Mouse (Mus musculus): ENCODE measurements around the gene Itpa. TPM values are rescaled to one million over a fixed set of nuclear protein-coding genes. Genes with fewer than 3 reads are reported as not detected.
"Not testable (repeated sequence)": the region's sequence is repeated elsewhere in the genome, so short reads cannot be mapped to it uniquely, and the experiment has no call there.

Itpa gene
- total RNA-seq (2017), result 69.0 and 86.0 TPM in 2 replicates

DNA sequence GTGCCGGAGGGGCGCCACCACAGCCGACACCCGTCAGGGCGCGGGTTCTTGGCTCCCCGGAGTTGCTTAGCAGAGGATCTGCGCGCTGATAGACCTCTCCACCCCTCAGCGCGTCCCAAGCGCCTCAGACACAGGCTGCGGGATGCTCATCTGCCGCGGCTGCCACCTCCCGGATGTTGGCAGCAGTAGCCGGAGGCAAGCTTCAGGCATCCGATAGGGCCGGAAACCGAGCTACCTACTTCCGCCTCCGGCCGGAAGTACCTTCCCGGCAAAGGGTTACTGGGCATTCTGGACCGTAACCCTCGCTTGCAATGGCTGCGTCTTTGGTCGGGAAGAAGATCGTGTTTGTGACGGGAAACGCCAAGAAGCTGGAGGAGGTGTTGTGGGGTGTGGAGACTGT is at the start of gene Itpa:
Itpa (plus strand) TSS at position 52 of the 400 bp plus-strand sequence.
- ATAC-seq (replicated peaks; ENCODE audit: low read depth, poor library complexity, severe bottlenecking), result peak; percentile 76

DNA sequence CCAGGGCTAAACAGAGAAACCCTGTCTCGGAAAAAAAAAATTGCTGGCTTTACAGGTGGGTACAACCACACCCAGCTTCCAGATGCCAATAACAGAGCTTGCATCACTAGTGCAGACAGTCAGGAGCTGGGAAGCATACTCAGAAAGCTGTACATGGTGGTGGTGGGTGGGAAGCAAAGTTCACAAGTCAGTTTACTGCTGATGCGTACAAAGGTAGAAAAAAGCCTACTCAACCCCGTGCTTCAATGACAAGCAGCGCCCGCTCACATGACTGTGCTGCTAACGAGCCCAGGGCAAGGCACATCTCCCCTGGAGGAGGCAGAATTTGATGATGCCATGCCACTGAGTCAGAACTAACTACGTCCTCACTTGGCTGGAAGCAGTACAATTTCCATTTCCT is 48.4 kb upstream of the Itpa start:
- no peak for ATAC-seq (replicated peaks; ENCODE audit: low read depth, poor library complexity, severe bottlenecking)

- no peak for ATAC-seq (replicated peaks; ENCODE audit: low read depth, poor library complexity, severe bottlenecking)
Observed at GRCm38 (mm10) chr2:130628424-130628823, 39.0 kb upstream of the Itpa start.

DNA sequence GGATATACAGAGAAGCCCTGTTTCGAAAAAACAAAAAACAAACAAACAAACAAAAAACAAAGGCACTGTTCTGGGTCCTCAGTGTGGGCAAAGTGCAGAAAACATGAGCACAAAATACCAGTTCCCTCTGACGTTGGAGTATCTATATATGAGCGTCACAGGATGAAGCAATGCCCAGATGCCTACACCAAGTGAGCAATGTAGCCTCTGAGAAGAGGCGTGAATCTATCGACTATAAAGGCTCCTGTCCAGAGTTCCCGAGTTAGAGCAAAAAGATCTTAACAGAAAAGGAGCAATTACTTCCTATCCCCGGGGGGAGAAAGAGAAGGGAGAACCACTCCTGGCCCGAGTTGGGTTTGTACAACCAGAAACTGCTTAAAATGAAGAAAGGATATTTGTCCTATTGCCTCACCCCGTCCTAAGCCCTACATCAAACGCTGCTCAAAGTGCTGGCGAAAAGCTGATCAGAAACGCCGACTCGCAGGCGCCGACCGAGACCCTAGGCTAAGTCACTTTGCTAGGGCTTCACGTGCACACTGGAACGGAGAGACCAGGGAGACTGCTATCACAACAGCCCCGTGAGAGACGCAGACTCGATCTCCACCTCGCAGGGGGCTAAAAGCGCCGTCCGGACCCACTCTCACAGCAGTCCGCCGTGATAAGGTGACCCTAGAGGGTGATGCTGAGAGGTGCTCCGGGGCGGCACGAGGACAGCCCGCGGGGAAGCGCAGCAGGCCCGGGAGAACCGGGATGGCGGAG is 38.2 kb upstream of the Itpa start:
- ATAC-seq (replicated peaks; ENCODE audit: low read depth, poor library complexity, severe bottlenecking), result peak; percentile 42

GRCm38 (mm10) chr2:130629839-130630203 is 37.6 kb upstream of the Itpa start, which contains the start of the genes Fastkd5 and Ubox5:
Fastkd5 (minus strand) TSS chr2:130630027.
Ubox5 (minus strand) TSS chr2:130630038.
- ATAC-seq (replicated peaks; ENCODE audit: low read depth, poor library complexity, severe bottlenecking), result peak; percentile 86

- ATAC-seq (replicated peaks; ENCODE audit: low read depth, poor library complexity, severe bottlenecking), result no peak
Observed at GRCm38 (mm10) chr2:130632416-130632815, 35.0 kb upstream of the Itpa start.

DNA sequence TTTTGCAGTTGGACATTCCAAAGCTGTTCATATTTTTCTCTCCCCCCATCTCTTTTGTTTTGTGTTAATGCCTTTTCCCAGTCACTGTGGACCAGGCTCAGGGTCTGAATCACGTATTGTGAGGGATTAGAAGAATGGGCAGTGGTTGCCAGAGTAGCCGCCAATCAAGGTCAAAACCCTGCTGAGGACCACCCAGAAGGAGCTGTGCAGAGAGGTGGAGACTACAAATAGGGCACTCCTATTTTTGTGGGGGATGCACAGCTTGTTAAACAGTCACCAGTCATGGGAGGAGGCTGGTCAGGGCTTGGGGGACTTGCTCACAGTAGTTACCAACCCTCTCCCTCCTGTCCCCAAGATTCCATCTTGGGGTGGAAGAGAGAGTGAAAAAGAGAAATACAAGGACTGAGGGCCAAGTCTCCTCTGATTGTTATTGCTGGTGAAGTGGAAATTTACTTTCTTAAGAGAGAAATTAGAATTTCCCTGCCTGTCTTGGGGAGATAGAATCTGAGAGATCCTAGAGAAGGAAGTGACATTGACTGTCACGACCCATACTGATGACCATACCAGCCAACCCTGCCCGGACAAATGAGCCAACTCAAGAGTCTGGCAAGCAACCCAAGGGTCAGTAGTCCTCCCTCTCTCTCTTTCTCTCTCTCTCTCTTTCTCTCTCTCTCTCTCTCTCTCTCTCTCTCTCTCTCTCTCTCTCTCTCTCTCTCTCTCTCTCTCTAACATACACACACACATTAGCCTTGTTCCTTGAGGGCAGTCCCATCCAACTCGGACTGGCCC is 34.3 kb upstream of the Itpa start:
- ATAC-seq (replicated peaks; ENCODE audit: low read depth, poor library complexity, severe bottlenecking), result no peak

DNA sequence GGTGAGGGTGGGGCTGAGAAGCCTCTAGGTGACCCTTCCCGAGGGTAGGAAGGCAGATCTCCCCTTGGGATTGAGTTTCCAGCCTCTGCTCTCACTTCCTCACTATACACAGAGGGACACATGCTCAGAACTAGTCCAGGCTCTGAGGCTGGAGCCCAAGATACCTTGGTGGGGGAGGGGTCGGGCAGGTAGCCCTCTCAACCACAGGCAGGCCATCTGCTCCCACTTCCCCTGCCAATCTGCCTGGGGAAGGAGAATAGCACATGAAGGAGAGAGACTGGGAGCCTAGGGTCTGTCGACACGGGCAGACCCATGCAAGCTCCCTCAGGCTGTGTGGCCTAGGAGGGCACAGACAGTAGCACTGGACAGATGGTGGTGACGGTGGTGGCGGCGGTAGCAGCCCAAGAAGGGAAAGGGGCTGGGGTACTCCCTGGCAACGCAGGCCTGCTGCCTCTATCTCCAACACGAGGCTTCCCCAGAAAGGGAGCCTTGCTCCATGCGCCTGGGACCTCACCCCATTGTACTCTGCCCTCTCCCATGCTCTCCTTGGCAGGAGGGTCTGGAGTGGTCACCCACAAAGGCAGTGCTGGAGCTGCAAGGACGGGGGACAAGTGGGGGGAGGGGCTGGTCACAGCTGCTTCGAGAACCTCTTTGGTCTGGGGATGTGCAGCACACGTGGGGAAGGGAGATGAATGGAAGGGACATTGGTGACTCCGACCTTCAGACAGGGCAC is 33.2 kb upstream of the Itpa start:
- ATAC-seq (replicated peaks; ENCODE audit: low read depth, poor library complexity, severe bottlenecking), result no peak

DNA sequence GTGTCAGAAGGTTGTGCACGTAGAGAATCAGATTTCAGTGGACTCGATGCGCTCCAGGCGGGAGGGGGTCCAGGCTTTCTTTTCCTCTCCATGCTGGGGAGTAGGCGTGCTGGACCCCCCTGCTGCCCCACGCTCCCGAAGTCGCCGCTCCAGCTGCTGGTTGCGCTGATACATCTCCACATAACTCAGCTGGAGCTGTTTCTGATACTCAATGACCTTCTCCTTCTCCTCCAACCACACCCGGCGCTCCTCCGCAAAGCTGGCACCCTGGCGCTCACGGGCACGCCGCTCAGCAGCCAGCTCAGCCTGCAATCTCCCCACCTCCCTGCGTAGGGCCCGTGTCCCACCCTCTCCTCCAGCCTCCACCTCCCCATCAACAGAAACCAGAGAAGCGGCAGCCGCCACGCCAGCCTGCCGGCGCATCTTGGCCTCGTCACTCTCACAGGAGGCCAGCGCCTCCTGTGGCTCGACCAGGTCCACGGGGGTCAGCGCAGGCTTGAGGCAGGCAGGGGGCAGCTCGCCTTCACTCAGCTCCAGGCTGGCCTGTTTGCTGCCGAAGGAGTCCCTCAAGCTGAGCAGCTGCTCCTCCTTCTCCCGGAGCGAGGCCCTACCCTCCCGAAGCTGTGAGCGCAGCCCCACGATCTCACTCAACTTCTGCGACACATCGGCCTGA is 32.5 kb upstream of the Itpa start:
- ATAC-seq (replicated peaks; ENCODE audit: low read depth, poor library complexity, severe bottlenecking), result peak; percentile 23

DNA sequence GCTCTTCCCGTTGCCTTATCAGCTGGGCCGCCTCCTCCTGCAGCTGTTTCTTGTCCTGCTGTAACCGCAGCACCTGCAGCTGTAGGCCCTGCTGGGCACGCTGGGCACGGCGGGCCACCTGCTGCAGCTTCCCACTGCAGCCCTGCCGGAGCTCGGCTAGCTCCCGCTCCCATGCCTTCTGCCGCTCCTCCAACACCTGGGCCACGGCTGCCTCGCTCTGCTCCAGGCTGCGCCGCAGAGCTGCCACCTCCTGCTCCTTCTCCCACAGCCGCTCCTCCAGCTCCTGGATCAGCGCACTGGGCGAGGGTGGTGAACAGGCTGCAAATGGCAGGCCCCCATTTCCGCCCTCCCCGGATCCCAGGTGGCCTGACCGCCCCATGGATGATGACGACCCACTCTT is 31.6 kb upstream of the Itpa start:
- ATAC-seq (replicated peaks; ENCODE audit: low read depth, poor library complexity, severe bottlenecking), result peak; percentile 70

DNA sequence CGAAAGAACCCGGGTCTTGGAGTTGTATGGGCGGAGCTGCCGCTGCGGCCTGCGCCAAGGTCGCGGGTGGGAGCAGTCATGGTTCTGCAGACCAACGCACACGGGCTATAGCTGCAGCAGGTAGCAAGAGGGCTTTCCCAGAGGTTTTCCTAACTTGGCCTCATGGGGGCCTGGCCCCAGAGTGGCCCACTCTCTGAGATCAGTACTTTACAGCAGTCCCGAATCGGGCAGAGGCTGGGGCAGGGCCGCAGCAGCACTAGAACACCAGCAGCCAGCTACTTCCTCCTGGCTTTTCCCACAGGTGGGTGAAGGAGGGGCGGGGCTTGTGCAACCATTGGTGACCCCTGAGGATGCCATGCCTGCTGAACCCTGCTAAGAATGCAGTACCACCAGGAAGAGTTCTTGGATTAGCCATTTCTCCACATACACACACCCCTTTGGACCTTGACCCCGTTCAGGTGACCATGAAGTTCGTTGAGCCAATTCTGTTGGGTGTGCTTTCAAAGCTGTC is 29.3 kb upstream of the Itpa start:
- no peak for ATAC-seq (replicated peaks; ENCODE audit: low read depth, poor library complexity, severe bottlenecking)

GRCm38 (mm10) chr2:130639276-130639675 is 28.1 kb upstream of the Itpa start:
- no peak for ATAC-seq (replicated peaks; ENCODE audit: low read depth, poor library complexity, severe bottlenecking)

DNA sequence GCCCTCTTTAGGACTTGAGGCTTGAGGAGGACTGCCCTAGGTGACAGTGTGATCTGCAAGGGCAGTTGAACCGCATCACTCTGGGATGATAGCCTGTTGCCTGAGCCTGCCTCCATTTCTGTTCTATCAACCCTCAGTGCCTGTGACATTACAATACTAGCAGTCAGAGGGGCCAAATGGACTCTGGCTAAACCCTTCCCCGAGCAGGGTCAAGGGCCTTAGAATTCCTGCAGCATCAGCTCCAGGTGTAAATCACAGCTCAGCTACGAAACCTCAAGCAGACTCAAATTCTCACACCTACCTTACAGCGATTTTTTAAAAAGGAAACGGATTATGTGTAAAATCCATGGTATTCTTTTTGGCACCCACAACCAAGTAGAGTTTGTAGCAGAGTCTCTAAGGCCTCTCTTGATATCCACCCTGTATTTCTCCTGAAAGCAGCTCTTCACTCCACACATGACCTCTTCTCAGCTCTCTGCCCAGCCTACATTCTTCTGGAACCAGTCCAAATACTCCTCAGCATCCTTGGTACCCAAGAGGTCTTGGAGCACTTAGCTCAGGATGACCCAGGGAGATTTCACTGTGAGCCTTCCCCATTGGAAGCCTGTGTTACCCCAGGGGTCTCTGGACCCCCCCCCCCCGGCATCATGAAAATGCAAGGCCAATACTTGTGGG is 25.9 kb upstream of the Itpa start:
- no peak for ATAC-seq (replicated peaks; ENCODE audit: low read depth, poor library complexity, severe bottlenecking)

- no peak for ATAC-seq (replicated peaks; ENCODE audit: low read depth, poor library complexity, severe bottlenecking)
Observed at GRCm38 (mm10) chr2:130642197-130642660, 25.2 kb upstream of the Itpa start.

DNA sequence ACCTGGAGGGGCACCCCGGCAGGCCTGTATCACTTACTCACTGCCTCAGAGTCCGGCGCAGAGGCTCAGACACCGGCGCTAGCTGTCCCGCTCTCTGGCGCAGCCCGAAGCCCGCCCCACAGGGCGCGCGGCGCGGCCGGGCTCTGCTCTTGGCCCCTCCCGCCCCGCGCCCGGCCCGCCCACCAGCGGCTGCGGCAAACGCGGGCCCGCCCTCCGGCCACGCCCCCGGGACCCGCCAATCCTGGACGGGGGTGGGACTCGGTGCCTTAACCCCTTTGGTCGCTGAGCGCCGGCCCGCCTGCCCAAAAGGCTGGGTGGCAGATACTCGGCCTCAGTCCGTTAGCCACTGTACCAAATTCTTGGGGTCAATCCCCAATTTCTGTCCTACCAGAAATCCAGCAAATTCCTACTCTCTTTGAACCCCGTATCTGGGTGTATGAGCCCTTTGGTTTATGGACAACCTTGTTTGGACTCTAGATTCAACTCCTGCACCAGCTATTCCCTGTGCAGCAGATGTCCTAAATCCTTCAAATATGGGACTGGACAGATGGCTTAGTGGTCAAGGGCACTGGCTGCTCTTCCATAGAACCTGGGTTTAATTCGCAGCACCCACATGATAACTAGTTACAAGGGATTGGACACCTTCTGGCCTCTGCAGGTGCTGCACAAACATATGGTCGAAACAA is 24.6 kb upstream of the Itpa start, which contains the start of gene Lzts3:
Lzts3 (minus strand) TSS at position 120 of the 686 bp plus-strand sequence.
- ATAC-seq (replicated peaks; ENCODE audit: low read depth, poor library complexity, severe bottlenecking), result peak; percentile 86

DNA sequence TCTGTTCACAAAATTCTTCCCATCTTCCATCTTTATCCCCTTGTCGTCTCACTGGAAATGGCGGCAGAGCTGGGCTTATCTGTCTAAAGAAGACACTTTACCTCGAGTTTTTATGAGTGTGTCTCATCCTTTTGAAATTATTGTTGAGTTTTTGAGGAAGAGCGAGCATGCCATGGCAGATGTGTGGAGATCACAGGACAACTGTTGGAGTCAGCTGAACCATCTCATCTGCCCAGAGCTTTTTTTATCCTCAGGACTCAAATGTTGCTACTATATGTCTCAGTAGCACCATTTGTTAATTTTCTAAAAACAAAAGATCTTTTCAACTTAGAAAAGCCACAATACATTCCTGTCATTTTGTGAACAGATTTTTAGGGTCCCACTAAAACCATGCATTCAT is 22.2 kb upstream of the Itpa start:
- no peak for ATAC-seq (replicated peaks; ENCODE audit: low read depth, poor library complexity, severe bottlenecking)

DNA sequence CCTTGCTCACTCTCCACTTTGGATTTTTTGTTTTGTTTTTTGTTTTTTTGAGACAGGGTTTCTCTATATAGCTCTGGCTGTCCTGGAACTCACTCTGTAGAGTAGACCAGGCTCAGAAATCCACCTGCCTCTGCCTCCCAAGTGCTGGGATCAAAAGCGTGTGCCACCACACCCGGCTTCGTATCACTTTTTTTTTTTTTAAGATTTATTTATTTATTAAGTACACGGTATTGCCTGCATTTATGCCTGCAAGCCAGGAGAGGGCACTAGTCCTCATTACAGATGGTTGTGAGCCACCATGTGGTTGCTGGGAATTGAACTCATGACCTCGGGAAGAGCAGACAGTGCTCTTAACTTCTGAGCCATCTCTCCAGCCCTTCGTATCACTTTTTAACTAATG is 18.4 kb upstream of the Itpa start:
- not testable (repeated sequence) for ATAC-seq (replicated peaks; ENCODE audit: low read depth, poor library complexity, severe bottlenecking)

DNA sequence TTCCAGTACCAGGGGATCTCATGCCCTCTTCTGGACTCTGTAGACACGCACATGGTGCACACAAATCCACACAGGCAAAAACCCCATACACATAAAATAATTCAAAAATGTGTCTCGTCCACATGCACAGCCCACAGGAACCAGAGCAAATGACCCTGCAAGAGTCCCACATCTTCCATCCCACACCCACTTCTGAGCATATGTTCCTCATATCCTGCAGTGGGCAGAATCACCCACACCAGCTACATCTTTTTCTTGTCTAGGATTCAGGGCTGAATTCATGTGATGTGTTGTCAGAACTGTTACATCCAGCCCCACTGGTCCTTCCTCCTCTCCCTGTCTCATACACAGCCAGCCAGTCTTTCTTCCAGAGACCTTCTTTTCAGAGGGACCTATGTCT is 14.1 kb upstream of the Itpa start:
- no peak for ATAC-seq (replicated peaks; ENCODE audit: low read depth, poor library complexity, severe bottlenecking)

DNA sequence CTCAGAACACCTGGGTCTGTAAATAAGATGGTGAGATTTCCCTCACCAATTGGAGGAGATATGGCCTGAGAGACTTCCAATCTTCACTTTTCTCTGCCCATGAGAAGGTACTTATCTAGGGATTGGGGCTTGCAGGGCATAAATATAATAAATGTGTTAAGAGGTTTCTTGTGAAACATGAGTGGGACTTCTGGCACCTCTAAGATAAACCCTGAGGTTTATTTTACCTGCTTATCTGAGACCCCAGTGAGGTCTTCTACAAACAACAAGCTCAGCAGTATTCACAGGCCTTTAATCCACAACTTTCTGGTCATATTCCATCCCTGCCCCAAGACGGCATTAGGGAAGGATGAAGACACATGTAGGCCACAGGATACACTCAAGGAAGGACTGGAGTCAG is 13.7 kb upstream of the Itpa start:
- no peak for ATAC-seq (replicated peaks; ENCODE audit: low read depth, poor library complexity, severe bottlenecking)

Data from common myeloid progenitor, adult 5-6 weeks (primary cell).